Mouse (Mus musculus) spleen, adult 18-20 months (tissue): ENCODE results near the gene Smarcd3.
A peak's percentile ranks its signal among the peaks of the same experiment; 100 is the strongest.

Experiments
- DNase-seq, 2 experiments: peaks; one replicate each; pipeline ENCODE4 v3.0.0; 2022; ENCODE audit warnings: mixed read lengths in 2 of 2

Gene Smarcd3

GRCm38 (mm10) chr5:24553621-24554244, 70.5 kb downstream of the Smarcd3 start:
- no peak for DNase-seq

DNA sequence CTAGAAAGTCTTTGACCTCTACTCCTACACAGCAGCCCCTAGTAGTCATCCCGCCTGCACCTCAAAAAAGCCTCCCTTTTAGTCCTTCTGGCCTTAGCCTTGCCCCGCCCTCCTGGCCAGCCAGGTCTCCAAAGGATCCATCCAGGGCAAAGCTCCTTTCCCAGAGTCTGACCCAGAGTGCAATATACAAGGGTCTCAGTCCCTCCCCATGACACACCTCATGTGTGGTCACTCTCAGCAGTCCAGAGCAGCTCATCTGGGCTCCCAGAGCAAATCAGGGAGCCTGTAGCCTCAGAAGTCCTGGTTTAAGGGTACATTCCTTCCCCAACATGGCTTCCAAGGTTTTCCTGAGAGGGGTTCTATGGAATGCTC, 72.9 kb downstream of the Smarcd3 start:
- DNase-seq, result no peak

- peak in 1 of 2 experiments; percentile 21 for DNase-seq
These were observed 73.5 kb downstream of the Smarcd3 start for GRCm38 (mm10) chr5:24550598-24551316.

DNA sequence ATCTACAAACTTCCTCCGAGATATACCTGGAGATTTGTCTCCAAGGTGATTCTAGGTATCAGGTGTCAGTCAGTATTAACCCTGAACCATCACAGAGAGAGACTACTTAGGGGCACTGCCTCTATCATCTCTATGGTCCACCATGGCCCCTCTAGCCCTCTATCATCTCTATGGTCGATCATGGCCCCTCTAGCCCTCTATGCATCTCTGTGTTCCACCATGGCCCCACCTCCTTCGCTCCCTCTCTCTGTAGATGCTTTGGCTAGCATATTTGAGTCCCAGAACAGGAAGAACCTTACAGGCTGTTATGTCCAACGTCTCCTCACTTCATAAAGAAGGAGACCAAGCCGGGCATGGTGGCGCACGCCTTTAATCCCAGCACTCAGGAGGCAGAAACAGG, 81.6 kb downstream of the Smarcd3 start:
- DNase-seq, result no peak

- no peak for DNase-seq
These were observed 83.1 kb downstream of the Smarcd3 start for GRCm38 (mm10) chr5:24541144-24541569.
